ENCODE assay signal across 8 mouse cellular contexts in the genomic region with DNA sequence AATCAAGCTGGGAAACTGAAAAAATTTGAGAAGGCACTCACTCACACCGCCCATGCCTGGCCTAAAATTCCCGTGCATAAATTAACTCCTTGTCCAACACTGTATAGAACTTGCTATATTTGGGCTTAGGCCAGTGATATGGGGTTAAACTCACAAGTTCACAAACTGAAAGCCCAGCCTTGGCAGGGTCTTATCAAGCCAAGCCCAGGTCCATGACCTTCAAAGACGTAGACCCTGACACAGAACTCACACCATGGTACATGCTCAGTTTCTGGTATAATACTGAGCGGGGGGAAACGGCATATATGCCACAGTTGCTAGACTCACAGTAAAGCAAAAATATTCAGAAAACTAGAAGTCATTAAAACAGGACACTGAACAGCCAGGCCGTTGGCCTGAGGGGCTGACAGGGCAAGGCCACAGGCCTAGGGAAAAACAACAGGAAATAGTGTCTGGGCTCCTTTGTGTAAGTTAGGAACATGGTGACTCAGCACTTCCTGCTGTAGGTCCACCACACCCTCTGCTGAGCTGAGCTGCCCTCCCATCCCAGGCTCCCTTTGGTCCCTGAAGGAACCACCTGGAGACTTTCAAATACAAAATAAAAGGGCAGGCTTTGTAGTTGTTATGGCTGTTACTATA. TPM values are rescaled to one million over a fixed set of nuclear protein-coding genes. Genes with fewer than 3 reads are reported as not detected.
DNase-seq lines count a peak whose midpoint lies in the region; ATAC-seq and TF ChIP-seq lines count a peak whose summit lies in the region.

No protein-coding gene starts in this region.

- H3K4me1 ChIP-seq in erythroblast, embryonic 14.5 days (ENCODE audit: control insufficient read depth) = peaks cover 32% of the 10 kb centered on the region
- H3K4me1 ChIP-seq in kidney, adult 2 months (ENCODE audit: control insufficient read depth, insufficient read depth, low read length) = no peaks in the 10 kb centered on the region
- H3K4me1 ChIP-seq in lung, postnatal 0 days (ENCODE audit: insufficient read depth, low read depth, low read length) = no peaks in the 10 kb centered on the region; the same call in 1 of the 2 replicates

- no peaks in the 10 kb centered on the region for H3K27me3 ChIP-seq in erythroblast, embryonic 14.5 days (ENCODE audit: control insufficient read depth)
- no peaks in the 10 kb centered on the region for H3K27me3 ChIP-seq in kidney, adult 2 months (replicated peaks; ENCODE audit: control insufficient read depth, insufficient read depth, low read length)
- H3K27me3 ChIP-seq in lung, postnatal 0 days (replicated peaks; ENCODE audit: insufficient read depth, low read length) = no peaks in the 10 kb centered on the region

- 63% methylated on average over 6 of the region's 6 CpGs for WGBS in kidney, adult 2 months
- 63% methylated on average over 6 of the region's 6 CpGs for WGBS in lung, postnatal 0 days

- peak overlapping the region; percentile 3 for H3K4me3 ChIP-seq in erythroblast, embryonic 14.5 days (replicated peaks)
- H3K4me3 ChIP-seq in kidney, adult 2 months (ENCODE audit: insufficient read depth, low read depth, low read length) = no peak overlapping the region
- no peak overlapping the region for H3K4me3 ChIP-seq in lung, postnatal 0 days (ENCODE audit: low read depth, low read length)

- H3K27ac ChIP-seq in kidney, adult 2 months (ENCODE audit: insufficient read depth, low read depth, low read length) = peak overlapping the region; percentile 84
- H3K27ac ChIP-seq in lung, postnatal 0 days (ENCODE audit: low read length) = peak overlapping the region; percentile 70

- DNase-seq in urinary bladder, postnatal 14 days (ENCODE audit: low spot score) = peak; percentile 14
- DNase-seq in urinary bladder, adult 2 months (ENCODE audit: low spot score) = no peak
- DNase-seq in kidney, adult 2 months = peak; percentile 80
- peak; percentile 87 for DNase-seq in lung, postnatal 0 days (ENCODE audit: low spot score)
- no peak for DNase-seq in cerebellum, adult 8-10 months
- no peak for DNase-seq in layer of hippocampus, postnatal 25 days (ENCODE audit: extremely low spot score in 1 of 2, low spot score in 1 of 2)
- no peak for DNase-seq in ovary, postnatal 14 days (ENCODE audit: low spot score)

- peak; percentile 95 for ATAC-seq in lung, postnatal 0 days

- H3K9ac ChIP-seq in lung, postnatal 0 days (replicated peaks; ENCODE audit: low read depth) = no peak overlapping the region

- no peak overlapping the region for H3K4me2 ChIP-seq in lung, postnatal 0 days (replicated peaks; ENCODE audit: low read depth, low read length)

- TF ChIP-seq CTCF in kidney, adult 2 months (conservative IDR thresholded peaks at IDR 0.05; ENCODE audit: insufficient read depth, insufficient read length, low read depth, low read length) = no peak
- TF ChIP-seq CTCF in lung, postnatal 0 days (IDR thresholded peaks at IDR 0.05) = no peak

- TF ChIP-seq POLR2A in kidney, adult 2 months (IDR thresholded peaks at IDR 0.05; ENCODE audit: low read depth, low read length) = no peak

- no peaks in the 10 kb centered on the region for H3K9me3 ChIP-seq in erythroblast, embryonic 14.5 days (ENCODE audit: control insufficient read depth, low read length)
- no peaks in the 10 kb centered on the region for H3K9me3 ChIP-seq in lung, postnatal 0 days (ENCODE audit: low read length)

- H3K36me3 ChIP-seq in erythroblast, embryonic 14.5 days (ENCODE audit: control insufficient read depth) = no peaks in the 10 kb centered on the region
- no peaks in the 10 kb centered on the region for H3K36me3 ChIP-seq in kidney, adult 2 months (ENCODE audit: control insufficient read depth, insufficient read depth, low read length)
- H3K36me3 ChIP-seq in lung, postnatal 0 days (ENCODE audit: insufficient read depth, low read length) = no peaks in the 10 kb centered on the region

- TF ChIP-seq EP300 in lung, postnatal 0 days (IDR thresholded peaks at IDR 0.05) = peak; percentile 96

RNA-seq across cellular contexts. Expression of a gene that starts 12.3 kb away (rescaled TPM):
- polyA plus RNA-seq in urinary bladder, adult 2 months (2012; rRNA removed) = 0.01 and 0.18 TPM in 2 replicates
- polyA plus RNA-seq in erythroblast, embryonic 14.5 days (2012) = 0.09 and 0.16 TPM in 2 replicates
- polyA plus RNA-seq in kidney, adult 2 months (2012; rRNA removed) = 0.39 and 0.48 TPM in 2 replicates
- polyA plus RNA-seq in lung, postnatal 0 days (2015; fragmentation: Nextera tagmentation; extraction: Ambion mirVana) = 5.4 and 6.2 TPM in 2 replicates
- total RNA-seq in layer of hippocampus, postnatal 25 days (2021) = 10 to 100 TPM; 14.1 to 17.3 TPM

Comparison
In these comparisons a context has a peak if more than half of its experiments do, and no peak if none do; other contexts are left out.
1. DNase-seq: peak in urinary bladder, postnatal 14 days (single experiment), kidney, adult 2 months (single experiment) and lung, postnatal 0 days (single experiment); none in urinary bladder, adult 2 months (single experiment), cerebellum, adult 8-10 months (single experiment), layer of hippocampus, postnatal 25 days (0 of 2) and ovary, postnatal 14 days (single experiment).